Mouse (Mus musculus): ENCODE data around the gene Trpv2. TPM values are rescaled to one million over a fixed set of nuclear protein-coding genes. Genes with fewer than 3 reads are reported as not detected.

Gene Trpv2
- total and polyA plus RNA-seq, 3 experiments, result 39.2 to 58.7 (median 46.2) TPM

DNA sequence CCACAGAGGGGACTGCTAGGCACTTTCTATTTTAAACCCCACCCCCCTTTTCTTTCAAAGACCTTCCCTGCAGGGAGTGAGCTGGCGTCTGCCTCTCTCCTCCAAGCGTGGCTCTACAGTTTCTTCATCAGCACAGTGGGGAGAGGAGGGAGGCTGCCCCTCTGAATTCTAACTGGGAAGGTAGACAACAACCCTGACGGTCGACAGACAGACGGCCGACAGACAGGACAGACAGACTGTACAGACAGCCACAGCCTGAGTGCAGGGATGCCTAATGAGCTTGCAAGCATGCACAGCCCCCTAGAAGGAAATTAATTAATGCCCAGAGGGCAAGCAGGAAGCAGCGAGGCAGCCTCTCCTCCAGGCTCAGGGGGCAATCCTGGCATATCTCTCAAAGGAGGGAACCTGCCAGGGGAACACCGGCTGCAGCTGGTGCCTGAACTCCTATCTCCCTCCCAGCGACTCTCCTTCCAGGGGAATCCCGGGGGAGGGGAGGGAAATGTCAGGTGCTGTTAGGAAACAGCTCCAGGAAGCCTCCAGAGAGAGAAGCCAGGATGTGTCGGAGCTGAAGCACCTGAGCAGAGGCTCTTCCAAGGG, 56.0 kb downstream of the Trpv2 start:
- Histone ChIP-seq H3K27ac (ENCODE audit: insufficient read depth, low read depth) (no peak overlapping the region), H3K4me3 (replicated peaks in 1 of 3; ENCODE audit: low read depth in 2 of 3, low read length in 2 of 3, poor library complexity in 1 of 3) (no peak overlapping the region), H3K9me3 (replicated peaks; ENCODE audit: low read length) (peaks cover 3% of the 10 kb centered on the region), H3K4me1 (ENCODE audit: control insufficient read depth in 1 of 2, insufficient read depth in 2 of 2) (no peaks in the 10 kb centered on the region), H3K9ac (ENCODE audit: insufficient read depth, low read depth) (no peak overlapping the region), H3K27me3 (replicated peaks) (no peaks in the 10 kb centered on the region), H3K79me2 (replicated peaks; ENCODE audit: control insufficient read depth, extremely low read depth, insufficient read depth, poor library complexity, severe bottlenecking) (no peaks in the 10 kb centered on the region), H3K4me2 (ENCODE audit: insufficient read depth, low read depth, poor library complexity, severe bottlenecking) (no peak overlapping the region), H3K36me3 (replicated peaks in 1 of 2; ENCODE audit: control insufficient read depth in 1 of 2, insufficient read depth in 1 of 2, low read length in 1 of 2) (no peaks in the 10 kb centered on the region)
- dilution Hi-C loops (cut with MboI; ENCODE audit: extremely low pct_ligation_motif_present, extremely low pct_unique_long_range_greater_than_20kb, low sequenced_read_pairs), result no loop called here
- in situ Hi-C loops (cut with MboI; ENCODE audit: low pct_ligation_motif_present, low pct_unique_long_range_greater_than_20kb, low sequenced_read_pairs), result no loop called here
- TF ChIP-seq JUND (conservative IDR thresholded peaks at IDR 0.05; ENCODE audit: low read depth, low read length) (no peak), PAX5 (IDR thresholded peaks at IDR 0.05; ENCODE audit: low read length) (no peak)
- no peak for DNase-seq (ENCODE audit: extremely low read depth)

GRCm38 (mm10) chr11:62631138-62631537, 56.9 kb downstream of the Trpv2 start:
- peak; percentile 81 for TF ChIP-seq MAFK (IDR thresholded peaks at IDR 0.05; ENCODE audit: insufficient replicate concordance, low read length)
- TF ChIP-seq NELFE (IDR thresholded peaks at IDR 0.05; ENCODE audit: low read depth, low read length), result no peak
- dilution Hi-C loops (cut with MboI; ENCODE audit: extremely low pct_ligation_motif_present, extremely low pct_unique_long_range_greater_than_20kb, low sequenced_read_pairs), result no loop called here
- in situ Hi-C loops (cut with MboI; ENCODE audit: low pct_ligation_motif_present, low pct_unique_long_range_greater_than_20kb, low sequenced_read_pairs), result no loop called here

DNA sequence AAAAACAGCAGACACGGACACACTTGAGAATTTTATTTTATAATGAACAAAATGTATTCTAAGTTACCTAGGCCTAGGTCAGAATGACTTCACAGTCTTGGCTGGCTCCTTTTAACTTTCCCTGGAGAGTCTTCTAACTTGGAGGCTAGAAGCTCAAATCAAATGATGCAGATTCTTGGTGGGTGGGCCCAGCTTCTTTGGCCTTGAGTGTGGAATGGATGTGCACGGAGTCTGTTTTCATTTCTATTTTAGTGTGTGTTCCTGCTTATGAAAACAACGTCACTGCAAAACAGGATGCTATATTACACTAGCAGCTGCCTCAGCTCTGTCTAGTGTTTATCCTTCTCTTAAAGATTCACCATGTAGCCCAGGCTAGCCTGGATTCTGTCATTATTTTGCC, 61.1 kb downstream of the Trpv2 start:
- TF ChIP-seq MEF2A (IDR thresholded peaks at IDR 0.05; ENCODE audit: borderline replicate concordance, low read depth, low read length), result no peak
- TF ChIP-seq RAD21 (IDR thresholded peaks at IDR 0.05; ENCODE audit: low read depth, low read length), result no peak
- no peak for TF ChIP-seq ZNF384 (IDR thresholded peaks at IDR 0.05; ENCODE audit: low read depth, low read length)
- no peak for TF ChIP-seq ZKSCAN1 (IDR thresholded peaks at IDR 0.05; ENCODE audit: borderline replicate concordance, low read depth, low read length)
- no peak for TF ChIP-seq JUND (conservative IDR thresholded peaks at IDR 0.05; ENCODE audit: low read depth, low read length)
- no peak for TF ChIP-seq ETS1 (conservative IDR thresholded peaks at IDR 0.05; ENCODE audit: low read depth, low read length)
- TF ChIP-seq POLR2A (IDR thresholded peaks at IDR 0.05; ENCODE audit: low read depth, low read length), result no peak
- TF ChIP-seq MAX (IDR thresholded peaks at IDR 0.05; ENCODE audit: low read length), result no peak
- no peak for TF ChIP-seq IRF4 (IDR thresholded peaks at IDR 0.05; ENCODE audit: low read depth, low read length)
- TF ChIP-seq NRF1 (IDR thresholded peaks at IDR 0.05; ENCODE audit: low read depth, low read length), result no peak
- in situ Hi-C loops (cut with MboI; ENCODE audit: low pct_ligation_motif_present, low pct_unique_long_range_greater_than_20kb, low sequenced_read_pairs), result no loop called here
- no peaks in the 10 kb centered on the region for H3K9me3 ChIP-seq (replicated peaks; ENCODE audit: low read length)

More at GRCm38 (mm10) chr11:62631138-62631537, 56.9 kb downstream of the Trpv2 start:
- H3K27ac ChIP-seq (ENCODE audit: insufficient read depth, low read depth), result no peak overlapping the region
- no peaks in the 10 kb centered on the region for H3K36me3 ChIP-seq (replicated peaks in 1 of 2; ENCODE audit: control insufficient read depth in 1 of 2, insufficient read depth in 1 of 2, low read length in 1 of 2)
- H3K79me2 ChIP-seq (replicated peaks; ENCODE audit: control insufficient read depth, extremely low read depth, insufficient read depth, poor library complexity, severe bottlenecking), result no peaks in the 10 kb centered on the region
- H3K9ac ChIP-seq (ENCODE audit: insufficient read depth, low read depth), result no peak overlapping the region
- no peaks in the 10 kb centered on the region for H3K4me1 ChIP-seq (ENCODE audit: control insufficient read depth in 1 of 2, insufficient read depth in 2 of 2)
- H3K4me2 ChIP-seq (ENCODE audit: insufficient read depth, low read depth, poor library complexity, severe bottlenecking), result no peak overlapping the region
- H3K9me3 ChIP-seq (replicated peaks; ENCODE audit: low read length), result peaks cover 3% of the 10 kb centered on the region
- no peaks in the 10 kb centered on the region for H3K27me3 ChIP-seq (replicated peaks)
- no peak overlapping the region for H3K4me3 ChIP-seq (replicated peaks in 1 of 3; ENCODE audit: low read depth in 2 of 3, low read length in 2 of 3, poor library complexity in 1 of 3)
- DNase-seq (ENCODE audit: extremely low read depth), result no peak

More for the DNA sequence above, 61.1 kb downstream of the Trpv2 start:
- H3K27ac ChIP-seq (ENCODE audit: insufficient read depth, low read depth), result no peak overlapping the region
- no peaks in the 10 kb centered on the region for H3K36me3 ChIP-seq (replicated peaks in 1 of 2; ENCODE audit: control insufficient read depth in 1 of 2, insufficient read depth in 1 of 2, low read length in 1 of 2)
- no peaks in the 10 kb centered on the region for H3K27me3 ChIP-seq (replicated peaks)
- H3K4me3 ChIP-seq (replicated peaks in 1 of 3; ENCODE audit: low read depth in 2 of 3, low read length in 2 of 3, poor library complexity in 1 of 3), result no peak overlapping the region
- no peak overlapping the region for H3K9ac ChIP-seq (ENCODE audit: insufficient read depth, low read depth)
- no peak overlapping the region for H3K4me2 ChIP-seq (ENCODE audit: insufficient read depth, low read depth, poor library complexity, severe bottlenecking)
- no peak for DNase-seq (ENCODE audit: extremely low read depth)
- H3K4me1 ChIP-seq (ENCODE audit: control insufficient read depth in 1 of 2, insufficient read depth in 2 of 2), result peaks cover 0 to 11% of the 10 kb centered on the region in 2 experiments; a peak in 2 of 4 replicates
- dilution Hi-C loops (cut with MboI; ENCODE audit: extremely low pct_ligation_motif_present, extremely low pct_unique_long_range_greater_than_20kb, low sequenced_read_pairs), result no loop called here
- no peaks in the 10 kb centered on the region for H3K79me2 ChIP-seq (replicated peaks; ENCODE audit: control insufficient read depth, extremely low read depth, insufficient read depth, poor library complexity, severe bottlenecking)

Data from CH12.LX (cell line).